Mouse (Mus musculus) CH12.LX (cell line): ENCODE data around the gene Klf3. TPM values are rescaled to one million over a fixed set of nuclear protein-coding genes. Genes with fewer than 3 reads are reported as not detected.

Experiments
- DNase-seq: peaks from one replicate; pipeline ENCODE4 v3.0.0-alpha.2; 2013; ENCODE audit errors: extremely low read depth
- H3K27ac ChIP-seq: 2 replicates; pipeline ENCODE4 v1.5.1; 2012; ENCODE audit warnings: low read depth, mild to moderate bottlenecking, control low read depth, moderate library complexity; ENCODE audit not compliant: insufficient read depth
- H3K27me3 ChIP-seq: replicated peaks from 2 replicates; pipeline ENCODE3; 2012; ENCODE audit warnings: inconsistent platforms
- H3K36me3 ChIP-seq, 2 experiments: replicated peaks in 1 of 2; 2 replicates each; pipeline versions ENCODE3 to v1.6.1; 2012; ENCODE audit warnings: inconsistent platforms in 1 of 2, low read length in 1 of 2, mild to moderate bottlenecking in 1 of 2, mixed read lengths in 1 of 2, moderate library complexity in 1 of 2; ENCODE audit not compliant: control insufficient read depth in 1 of 2, insufficient read depth in 1 of 2
- H3K4me1 ChIP-seq, 2 experiments: 2 replicates each; pipeline ENCODE4 v1.6.1; 2012; ENCODE audit warnings: inconsistent platforms in 1 of 2, moderate library complexity in 1 of 2; ENCODE audit not compliant: insufficient read depth in 2 of 2, control insufficient read depth in 1 of 2
- H3K4me2 ChIP-seq: 2 replicates; pipeline ENCODE4 v1.6.1; 2012; ENCODE audit warnings: low read depth, mild to moderate bottlenecking, control low read depth; ENCODE audit not compliant: poor library complexity, insufficient read depth, severe bottlenecking
- H3K4me3 ChIP-seq, 3 experiments: fragments of 150-350 bp in 1 of 3; sonication (generic) in 1 of 3; replicated peaks in 1 of 3; 2 replicates each; pipeline versions ENCODE3 to v1.5.1; 2011 to 2012; ENCODE audit warnings: low read depth in 2 of 3, low read length in 2 of 3, mild to moderate bottlenecking in 2 of 3, moderate library complexity in 2 of 3, control low read depth in 1 of 3, improper control_type of control experiment in 1 of 3, inconsistent platforms in 1 of 3, mixed read lengths in 1 of 3; ENCODE audit not compliant: poor library complexity in 1 of 3
- H3K79me2 ChIP-seq: replicated peaks from 2 replicates; pipeline ENCODE4 v1.6.1; 2012; ENCODE audit warnings: mild to moderate bottlenecking, moderate library complexity; ENCODE audit not compliant: control insufficient read depth, poor library complexity, insufficient read depth, severe bottlenecking; ENCODE audit errors: extremely low read depth
- H3K9ac ChIP-seq: 2 replicates; pipeline ENCODE4 v1.6.1; 2012; ENCODE audit warnings: low read depth, mild to moderate bottlenecking, control low read depth, moderate library complexity; ENCODE audit not compliant: insufficient read depth
- H3K9me3 ChIP-seq: replicated peaks from 2 replicates; pipeline ENCODE3; 2012; ENCODE audit warnings: low read length, inconsistent platforms, mixed read lengths
- BHLHE40 ChIP-seq: IDR thresholded peaks from 2 replicates; pipeline ENCODE4 v1.6.1; 2011; ENCODE audit warnings: mild to moderate bottlenecking, low read depth, low read length, improper control_type of control experiment
- CHD2 ChIP-seq: IDR thresholded peaks from 2 replicates; pipeline ENCODE4 v1.6.1; 2011; ENCODE audit warnings: low read length, improper control_type of control experiment
- CTCF ChIP-seq, 2 experiments: IDR thresholded peaks in 1 of 2; conservative IDR thresholded peaks in 1 of 2; 2 replicates each; pipeline ENCODE4 v1.5.1; 2011 to 2012; ENCODE audit warnings: low read depth in 2 of 2, low read length in 2 of 2, improper control_type of control experiment in 1 of 2, inconsistent platforms in 1 of 2, mild to moderate bottlenecking in 1 of 2, moderate library complexity in 1 of 2
- E2F4 ChIP-seq: IDR thresholded peaks from 2 replicates; pipeline ENCODE4 v1.6.1; 2011; ENCODE audit warnings: low read depth, low read length, improper control_type of control experiment; ENCODE audit not compliant: insufficient replicate concordance
- EP300 ChIP-seq: IDR thresholded peaks from 2 replicates; pipeline ENCODE4 v1.6.1; 2011; ENCODE audit warnings: low read length, improper control_type of control experiment
- ETS1 ChIP-seq: conservative IDR thresholded peaks from 2 replicates; pipeline ENCODE4 v1.6.1; 2012; ENCODE audit warnings: low read depth, mild to moderate bottlenecking, inconsistent platforms, low read length, improper control_type of control experiment, moderate library complexity
- GABPA ChIP-seq: IDR thresholded peaks from 2 replicates; pipeline ENCODE4 v1.6.1; 2012; ENCODE audit warnings: low read depth, low read length, improper control_type of control experiment, inconsistent platforms; ENCODE audit not compliant: insufficient replicate concordance
- JUN ChIP-seq: IDR thresholded peaks from 2 replicates; pipeline ENCODE4 v1.6.1; 2011; ENCODE audit warnings: low read depth, mild to moderate bottlenecking, low read length, improper control_type of control experiment, moderate library complexity; ENCODE audit not compliant: insufficient read depth
- JUND ChIP-seq: conservative IDR thresholded peaks from 2 replicates; pipeline ENCODE4 v1.6.1; 2011; ENCODE audit warnings: low read depth, low read length, improper control_type of control experiment
- MAX ChIP-seq: IDR thresholded peaks from 2 replicates; pipeline ENCODE4 v1.6.1; 2011; ENCODE audit warnings: low read length, improper control_type of control experiment
- MAZ ChIP-seq: IDR thresholded peaks from 2 replicates; pipeline ENCODE4 v1.6.1; 2012; ENCODE audit warnings: low read depth, mild to moderate bottlenecking, inconsistent platforms, low read length, improper control_type of control experiment, moderate library complexity
- MEF2A ChIP-seq: IDR thresholded peaks from 2 replicates; pipeline ENCODE4 v1.6.1; 2014; ENCODE audit warnings: low read depth, mild to moderate bottlenecking, inconsistent platforms, low read length, improper control_type of control experiment, borderline replicate concordance
- MYC ChIP-seq: IDR thresholded peaks from 2 replicates; pipeline ENCODE4 v1.6.1; 2011; ENCODE audit warnings: low read depth, mild to moderate bottlenecking, improper control_type of control experiment, low read length
- NRF1 ChIP-seq: IDR thresholded peaks from 2 replicates; pipeline ENCODE4 v1.6.1; 2014; ENCODE audit warnings: low read depth, mild to moderate bottlenecking, inconsistent platforms, low read length, improper control_type of control experiment, moderate library complexity
- PAX5 ChIP-seq: IDR thresholded peaks from 2 replicates; pipeline ENCODE4 v1.6.1; 2012; ENCODE audit warnings: low read length, inconsistent platforms, mixed read lengths
- POLR2A ChIP-seq: IDR thresholded peaks from 2 replicates; pipeline ENCODE4 v1.6.1; 2011; ENCODE audit warnings: low read depth, mild to moderate bottlenecking, improper control_type of control experiment, low read length
- POLR2AphosphoS2 ChIP-seq: IDR thresholded peaks from 2 replicates; pipeline ENCODE4 v1.6.1; 2011; ENCODE audit warnings: low read depth, low read length, improper control_type of control experiment
- RCOR1 ChIP-seq: conservative IDR thresholded peaks from 2 replicates; pipeline ENCODE4 v1.6.1; 2012; ENCODE audit warnings: low read depth, mild to moderate bottlenecking, inconsistent platforms, low read length, improper control_type of control experiment
- SIN3A ChIP-seq: IDR thresholded peaks from 2 replicates; pipeline ENCODE4 v1.6.1; 2012; ENCODE audit warnings: low read length, improper control_type of control experiment, inconsistent platforms
- SMC3 ChIP-seq: IDR thresholded peaks from 2 replicates; pipeline ENCODE4 v1.6.1; 2011; ENCODE audit warnings: low read depth, low read length, improper control_type of control experiment
- TBP ChIP-seq: conservative IDR thresholded peaks from 2 replicates; pipeline ENCODE4 v1.6.1; 2011; ENCODE audit warnings: low read depth, low read length, improper control_type of control experiment
- TCF12 ChIP-seq: IDR thresholded peaks from 2 replicates; pipeline ENCODE4 v1.6.1; 2014; ENCODE audit warnings: low read depth, mild to moderate bottlenecking, inconsistent platforms, low read length, improper control_type of control experiment
- UBTF ChIP-seq: IDR thresholded peaks from 2 replicates; pipeline ENCODE4 v1.6.1; 2012; ENCODE audit warnings: low read depth, mild to moderate bottlenecking, inconsistent platforms, low read length, improper control_type of control experiment, moderate library complexity
- USF1 ChIP-seq: IDR thresholded peaks from 2 replicates; pipeline ENCODE4 v1.6.1; 2014; ENCODE audit warnings: low read depth, mild to moderate bottlenecking, inconsistent platforms, low read length, improper control_type of control experiment
- USF2 ChIP-seq: conservative IDR thresholded peaks from 2 replicates; pipeline ENCODE4 v1.6.1; 2011; ENCODE audit warnings: low read depth, low read length, improper control_type of control experiment
- ZKSCAN1 ChIP-seq: IDR thresholded peaks from 2 replicates; pipeline ENCODE4 v1.6.1; 2012; ENCODE audit warnings: low read depth, inconsistent platforms, low read length, improper control_type of control experiment, borderline replicate concordance
- dilution Hi-C: fragments of 300-500 bp; cut with MboI; formaldehyde crosslinking; loops from 2 replicates; pipeline ENCODE4 v1.14.3; 2020; ENCODE audit warnings: low sequenced_read_pairs; ENCODE audit not compliant: extremely low pct_unique_long_range_greater_than_20kb, extremely low pct_ligation_motif_present
- in situ Hi-C: fragments of 300-500 bp; cut with MboI; formaldehyde crosslinking; loops from 3 replicates; pipeline ENCODE4 v1.14.3; 2019; ENCODE audit warnings: low sequenced_read_pairs, low pct_ligation_motif_present, low pct_unique_long_range_greater_than_20kb, mixed read lengths
- polyA plus RNA-seq: library from polyadenylated mRNA; unstranded; fragments of >175 nt; gene quantifications from 2 replicates; pipeline ENCODE4 v1.2.1, GENCODE M21; 2012; ENCODE audit warnings: low read depth; ENCODE audit not compliant: insufficient read length
- total RNA-seq, 2 experiments: library from RNA; depleted of rRNA; stranded (reverse); fragments of 300-350 nt in 1 of 2; fragments of >200 nt in 1 of 2; gene quantifications; 2 replicates each; pipeline ENCODE4 v1.2.3; 2012 to 2014

The Klf3 gene
- total and polyA plus RNA-seq, 3 experiments, result 0.40 to 4.4 (median 0.64) TPM

- Histone ChIP-seq H3K9me3 (peaks cover 10% of the 10 kb centered on the region), H3K4me1 (no peaks in the 10 kb centered on the region), H3K9ac (no peak overlapping the region), H3K4me2 (no peak overlapping the region), H3K27me3 (no peaks in the 10 kb centered on the region), H3K27ac (no peak overlapping the region), H3K36me3 (no peaks in the 10 kb centered on the region), H3K4me3 (no peak overlapping the region), H3K79me2 (no peaks in the 10 kb centered on the region)
- dilution Hi-C loops (no loop called here), in situ Hi-C loops (no loop called here)
- TF ChIP-seq JUND, result no peak
- no peak for TF ChIP-seq SIN3A
- TF ChIP-seq CTCF (conservative IDR thresholded peaks at IDR 0.05 in 1 of 2, IDR thresholded peaks at IDR 0.05 in 1 of 2; ENCODE audit: low read depth in 2 of 2, low read length in 2 of 2), result no peak
- DNase-seq, result no peak
Observed at GRCm38 (mm10) chr5:64853421-64853820, 50.2 kb downstream of the Klf3 start.

GRCm38 (mm10) chr5:64855199-64855598 lies 52.0 kb downstream of the Klf3 start:
- Histone ChIP-seq H3K27ac (no peak overlapping the region), H3K9ac (no peak overlapping the region), H3K27me3 (no peaks in the 10 kb centered on the region), H3K4me1 (no peaks in the 10 kb centered on the region), H3K4me2 (no peak overlapping the region)
- in situ Hi-C loops, result no loop called here
- no peak for TF ChIP-seq MEF2A
- TF ChIP-seq ETS1, result no peak
- TF ChIP-seq BHLHE40, result no peak
- no peak for TF ChIP-seq USF1
- no peak for TF ChIP-seq NRF1
- TF ChIP-seq POLR2A, result no peak
- no peak for TF ChIP-seq E2F4
- TF ChIP-seq JUN, result no peak
- no peak for TF ChIP-seq TBP
- TF ChIP-seq JUND, result no peak
- TF ChIP-seq, all 38 proteins: peak for 0
- H3K4me3 ChIP-seq, result no peak overlapping the region
- H3K79me2 ChIP-seq, result no peaks in the 10 kb centered on the region
- no peaks in the 10 kb centered on the region for H3K36me3 ChIP-seq
- dilution Hi-C loops, result no loop called here
- no peak for DNase-seq
- peaks cover 8% of the 10 kb centered on the region for H3K9me3 ChIP-seq

GRCm38 (mm10) chr5:64860900-64861470 lies 57.8 kb downstream of the Klf3 start:
- H3K27me3 ChIP-seq, result no peaks in the 10 kb centered on the region
- peaks cover 2% of the 10 kb centered on the region for H3K9me3 ChIP-seq
- no peaks in the 10 kb centered on the region for H3K79me2 ChIP-seq
- H3K9ac ChIP-seq, result no peak overlapping the region; the same call in 1 of the 2 replicates
- DNase-seq, result no peak
- H3K4me3 ChIP-seq, result no peak overlapping the region
- H3K4me1 ChIP-seq, result peaks cover 0 to 18% of the 10 kb centered on the region in 2 experiments; a peak in 2 of 4 replicates
- peak overlapping the region; percentile 79 for H3K4me2 ChIP-seq
- dilution Hi-C loops (no loop called here), in situ Hi-C loops (loop anchor here (10.0 kb wide), 1 partner anchor 374 kb away; no protein-coding TSS in a partner anchor)
- TF ChIP-seq MAZ (no peak), SMC3 (no peak), NRF1 (no peak), GABPA (no peak), MEF2A (no peak), CTCF (conservative IDR thresholded peaks at IDR 0.05 in 1 of 2, IDR thresholded peaks at IDR 0.05 in 1 of 2; ENCODE audit: low read depth in 2 of 2, low read length in 2 of 2) (no peak), MAX (no peak), TCF12 (no peak), JUN (no peak), MYC (no peak), RCOR1 (no peak), UBTF (no peak), JUND (no peak), ZKSCAN1 (no peak), EP300 (no peak), POLR2AphosphoS2 (no peak), USF2 (no peak), PAX5 (no peak), CHD2 (no peak), SIN3A (no peak)
- no peaks in the 10 kb centered on the region for H3K36me3 ChIP-seq
- no peak overlapping the region for H3K27ac ChIP-seq
